Mouse (Mus musculus): ENCODE measurements around the gene Arhgap23.

Gene Arhgap23

GRCm38 (mm10) chr11:97404761-97405190 is 10.6 kb upstream of the Arhgap23 start:
- no peak for DNase-seq (ENCODE audit: extremely low read depth, low read depth, low spot score)

GRCm38 (mm10) chr11:97406094-97406951 is 9.0 kb upstream of the Arhgap23 start:
- DNase-seq (ENCODE audit: extremely low read depth, low read depth, low spot score), result no peak

GRCm38 (mm10) chr11:97407456-97407855 is 7.9 kb upstream of the Arhgap23 start:
- DNase-seq (ENCODE audit: extremely low read depth, low read depth, low spot score), result no peak

GRCm38 (mm10) chr11:97408171-97408570 is 7.2 kb upstream of the Arhgap23 start:
- DNase-seq (ENCODE audit: extremely low read depth, low read depth, low spot score), result no peak

- DNase-seq (ENCODE audit: extremely low read depth, low read depth, low spot score), result no peak
Observed at GRCm38 (mm10) chr11:97410958-97411357, 4.4 kb upstream of the Arhgap23 start.

GRCm38 (mm10) chr11:97412117-97412516 is 3.2 kb upstream of the Arhgap23 start:
- DNase-seq (ENCODE audit: extremely low read depth, low read depth, low spot score), result no peak

GRCm38 (mm10) chr11:97412808-97413347 is 2.5 kb upstream of the Arhgap23 start:
- DNase-seq (ENCODE audit: extremely low read depth, low read depth, low spot score), result no peak

GRCm38 (mm10) chr11:97415712-97416636 is 641 bp downstream of the Arhgap23 start:
- no peak for DNase-seq (ENCODE audit: extremely low read depth, low read depth, low spot score)

GRCm38 (mm10) chr11:97416637-97417035 is 1.3 kb downstream of the Arhgap23 start:
- no peak for DNase-seq (ENCODE audit: extremely low read depth, low read depth, low spot score)

- DNase-seq (ENCODE audit: extremely low read depth, low read depth, low spot score), result no peak
Observed at GRCm38 (mm10) chr11:97418834-97419539, 3.7 kb downstream of the Arhgap23 start.

GRCm38 (mm10) chr11:97419540-97419900 is 4.2 kb downstream of the Arhgap23 start:
- DNase-seq (ENCODE audit: extremely low read depth, low read depth, low spot score), result peak; percentile 74

- no peak for DNase-seq (ENCODE audit: extremely low read depth, low read depth, low spot score)
Observed at GRCm38 (mm10) chr11:97422507-97422906, 7.2 kb downstream of the Arhgap23 start.

GRCm38 (mm10) chr11:97424092-97424692 is 8.9 kb downstream of the Arhgap23 start:
- no peak for DNase-seq (ENCODE audit: extremely low read depth, low read depth, low spot score)

GRCm38 (mm10) chr11:97424802-97425201 is 9.5 kb downstream of the Arhgap23 start:
- DNase-seq (ENCODE audit: extremely low read depth, low read depth, low spot score), result no peak

GRCm38 (mm10) chr11:97427794-97428725 is 12.7 kb downstream of the Arhgap23 start:
- no peak for DNase-seq (ENCODE audit: extremely low read depth, low read depth, low spot score)

GRCm38 (mm10) chr11:97428726-97429077 is 13.4 kb downstream of the Arhgap23 start:
- DNase-seq (ENCODE audit: extremely low read depth, low read depth, low spot score), result no peak

- no peak for DNase-seq (ENCODE audit: extremely low read depth, low read depth, low spot score)
Observed at GRCm38 (mm10) chr11:97429615-97430014, 14.3 kb downstream of the Arhgap23 start.

- DNase-seq (ENCODE audit: extremely low read depth, low read depth, low spot score), result no peak
Observed at GRCm38 (mm10) chr11:97432015-97432414, 16.7 kb downstream of the Arhgap23 start.

- DNase-seq (ENCODE audit: extremely low read depth, low read depth, low spot score), result no peak
Observed at GRCm38 (mm10) chr11:97432983-97433539, 17.7 kb downstream of the Arhgap23 start.

Data from fat pad, adult 2 months (tissue).